Mouse (Mus musculus) T-helper 1 cell (primary cell): ENCODE data around the gene Pik3c2b.
"Not testable (repeated sequence)": the region's sequence is repeated elsewhere in the genome, so short reads cannot be mapped to it uniquely, and the experiment has no call there.

Source experiments
- in situ Hi-C: fragments of 300-600 bp; cut with MboI, MseI; formaldehyde crosslinking; loops from one replicate; pipeline ENCODE4 v1.15.1; 2025; ENCODE audit warnings: high pct_unique_total_duplicates

Gene Pik3c2b

GRCm38 (mm10) chr1:133045011-133045860, at the start of gene Pik3c2b:
Pik3c2b (plus strand) TSS chr1:133045667.
- in situ Hi-C loops = loop anchor here (5.0 kb wide), 1 partner anchor 42 kb away; no protein-coding TSS in a partner anchor

GRCm38 (mm10) chr1:133000347-133000746, 45.1 kb upstream of the Pik3c2b start:
- in situ Hi-C loops = loop anchor here (10.0 to 25.0 kb wide), 2 partner anchors 637 to 1076 kb away; no protein-coding TSS in a partner anchor

GRCm38 (mm10) chr1:133006571-133006970, 38.9 kb upstream of the Pik3c2b start:
- in situ Hi-C loops = loop anchor here (10.0 to 25.0 kb wide), 2 partner anchors 631 to 1082 kb away; no protein-coding TSS in a partner anchor

- in situ Hi-C loops = loop anchor here (25.0 kb wide), 1 partner anchor 625 kb away; no protein-coding TSS in a partner anchor
These were observed 33.3 kb upstream of the Pik3c2b start for GRCm38 (mm10) chr1:133011955-133012841.

GRCm38 (mm10) chr1:133013331-133013730, 32.1 kb upstream of the Pik3c2b start:
- in situ Hi-C loops = loop anchor here (25.0 kb wide), 1 partner anchor 624 kb away; no protein-coding TSS in a partner anchor

GRCm38 (mm10) chr1:133014196-133014595, 31.3 kb upstream of the Pik3c2b start:
- in situ Hi-C loops = loop anchor here (25.0 kb wide), 1 partner anchor 623 kb away; no protein-coding TSS in a partner anchor

- in situ Hi-C loops = loop anchor here (25.0 kb wide), 1 partner anchor 620 kb away; no protein-coding TSS in a partner anchor
These were observed 28.6 kb upstream of the Pik3c2b start for GRCm38 (mm10) chr1:133016775-133017428.

- in situ Hi-C loops = loop anchor here (25.0 kb wide), 1 partner anchor 619 kb away; no protein-coding TSS in a partner anchor
These were observed 26.9 kb upstream of the Pik3c2b start for GRCm38 (mm10) chr1:133018580-133018979.

GRCm38 (mm10) chr1:133019312-133019711, 26.2 kb upstream of the Pik3c2b start:
- in situ Hi-C loops = loop anchor here (25.0 kb wide), 1 partner anchor 618 kb away; no protein-coding TSS in a partner anchor

GRCm38 (mm10) chr1:133020137-133020894, 25.2 kb upstream of the Pik3c2b start:
- in situ Hi-C loops = loop anchor here (25.0 kb wide), 1 partner anchor 617 kb away; no protein-coding TSS in a partner anchor

GRCm38 (mm10) chr1:133021391-133021790, 24.1 kb upstream of the Pik3c2b start:
- in situ Hi-C loops = loop anchor here (25.0 kb wide), 1 partner anchor 616 kb away; no protein-coding TSS in a partner anchor

GRCm38 (mm10) chr1:133021971-133022370, 23.5 kb upstream of the Pik3c2b start:
- in situ Hi-C loops = loop anchor here (25.0 kb wide), 1 partner anchor 615 kb away; no protein-coding TSS in a partner anchor

GRCm38 (mm10) chr1:133023723-133024122, 21.7 kb upstream of the Pik3c2b start:
- in situ Hi-C loops = loop anchor here (25.0 kb wide), 1 partner anchor 614 kb away; no protein-coding TSS in a partner anchor

GRCm38 (mm10) chr1:133024426-133024825, 21.0 kb upstream of the Pik3c2b start:
- in situ Hi-C loops = loop anchor here (25.0 kb wide), 1 partner anchor 613 kb away; no protein-coding TSS in a partner anchor

GRCm38 (mm10) chr1:133025051-133025795, 20.2 kb upstream of the Pik3c2b start:
- in situ Hi-C loops = no loop called here

- in situ Hi-C loops = not testable (repeated sequence)
These were observed 19.7 kb upstream of the Pik3c2b start for GRCm38 (mm10) chr1:133025796-133026190.

- in situ Hi-C loops = no loop called here
These were observed 18.3 kb upstream of the Pik3c2b start for GRCm38 (mm10) chr1:133027126-133027525.

GRCm38 (mm10) chr1:133027980-133028379, 17.5 kb upstream of the Pik3c2b start:
- in situ Hi-C loops = no loop called here

- in situ Hi-C loops = loop anchor here (10.0 kb wide), 1 partner anchor 275 kb away; the partner anchor contains the start of gene Golt1a
These were observed 15.7 kb upstream of the Pik3c2b start for GRCm38 (mm10) chr1:133029744-133030143.
